Mouse (Mus musculus) forebrain, embryonic 11.5 days (tissue): ENCODE results near the gene Irs3. TPM values are rescaled to one million over a fixed set of nuclear protein-coding genes. Genes with fewer than 3 reads are reported as not detected.
A peak's percentile ranks its signal among the peaks of the same experiment; 100 is the strongest.

Experiments used
- ATAC-seq: fragments of 200-750 bp; cut with Nextera tagmentation; replicated peaks from 2 replicates; pipeline ENCODE4 v1.8.0; 2017; ENCODE audit warnings: moderate TSS enrichment; ENCODE audit not compliant: low FRiP score
- DNase-seq: peaks from one replicate; pipeline ENCODE4 v3.0.0-alpha.2; 2017; ENCODE audit warnings: low spot score
- H3K27ac ChIP-seq: fragments of 300-500 bp; sonication (generic); 2 replicates; pipeline ENCODE4 v1.5.1; 2014; ENCODE audit warnings: low read depth, low read length
- H3K27me3 ChIP-seq: fragments of 300-500 bp; sonication (generic); 2 replicates; pipeline ENCODE4 v1.6.1; 2014; ENCODE audit warnings: mild to moderate bottlenecking, low read length, mixed read lengths; ENCODE audit not compliant: control insufficient read depth, insufficient read depth
- H3K36me3 ChIP-seq: fragments of 300-500 bp; sonication (generic); 2 replicates; pipeline ENCODE4 v1.6.1; 2014; ENCODE audit warnings: mild to moderate bottlenecking, low read length, moderate library complexity, mixed read lengths; ENCODE audit not compliant: control insufficient read depth, insufficient read depth
- H3K4me1 ChIP-seq: fragments of 300-500 bp; sonication (generic); replicated peaks from 2 replicates; pipeline ENCODE4 v1.6.1; 2014; ENCODE audit warnings: low read length, mixed read lengths; ENCODE audit not compliant: control insufficient read depth, insufficient read depth
- H3K4me2 ChIP-seq: fragments of 300-500 bp; sonication (generic); 2 replicates; pipeline ENCODE4 v1.6.1; 2014; ENCODE audit warnings: low read depth, mild to moderate bottlenecking, low read length, moderate library complexity, mixed read lengths; ENCODE audit not compliant: severe bottlenecking
- H3K4me3 ChIP-seq: fragments of 300-500 bp; sonication (generic); 2 replicates; pipeline ENCODE4 v1.5.1; 2014; ENCODE audit warnings: low read depth, low read length
- H3K9ac ChIP-seq: fragments of 300-500 bp; sonication (generic); 2 replicates; pipeline ENCODE4 v1.6.1; 2014; ENCODE audit warnings: low read length
- H3K9me3 ChIP-seq: fragments of 300-500 bp; sonication (generic); 2 replicates; pipeline ENCODE4 v1.6.1; 2016; ENCODE audit warnings: low read length, mixed read lengths; ENCODE audit not compliant: control insufficient read depth
- WGBS: fragments of 180-500 bp; shearing (Covaris S2); extraction: QIAGEN DNeasy Blood & Tissue Kit; methylation state at CpG from one replicate; pipeline ENCODE4 v1.1.7; 2014; 5-methylcytosine and 5-hydroxymethylcytosine counted together
- polyA plus RNA-seq: library from polyadenylated mRNA; unstranded; fragments of >200 nt; fragmentation: Nextera tagmentation; extraction: Ambion mirVana; gene quantifications from 2 replicates; pipeline ENCODE4 v1.2.1, GENCODE M21; 2014

Irs3 gene
- polyA plus RNA-seq, 1 experiment from 2014 or later: 0.25 TPM

- H3K4me3 ChIP-seq: no peak overlapping the region
- no peaks in the 10 kb centered on the region for H3K9me3 ChIP-seq
- DNase-seq (no peak), ATAC-seq (no peak)
- no peak overlapping the region for H3K27ac ChIP-seq
- H3K27me3 ChIP-seq: peaks cover 10% of the 10 kb centered on the region
- peaks cover 12% of the 10 kb centered on the region for H3K36me3 ChIP-seq
- no peak overlapping the region for H3K4me2 ChIP-seq
- no peak overlapping the region for H3K9ac ChIP-seq
- 89% methylated on average over 7 of the region's 7 CpGs for WGBS
- no peaks in the 10 kb centered on the region for H3K4me1 ChIP-seq
These were observed 6.0 kb downstream of the Irs3 start for GRCm38 (mm10) chr5:137639472-137639871.

GRCm38 (mm10) chr5:137633397-137634084 lies 12.0 kb downstream of the Irs3 start:
- peaks cover 3% of the 10 kb centered on the region; the same call in 1 of the 2 replicates for H3K36me3 ChIP-seq
- peaks cover 14% of the 10 kb centered on the region for H3K4me1 ChIP-seq
- ATAC-seq (no peak), DNase-seq (no peak)
- H3K4me2 ChIP-seq: no peak overlapping the region
- H3K4me3 ChIP-seq: no peak overlapping the region
- H3K27ac ChIP-seq: no peak overlapping the region
- H3K9me3 ChIP-seq: no peaks in the 10 kb centered on the region
- H3K9ac ChIP-seq: no peak overlapping the region
- no peaks in the 10 kb centered on the region for H3K27me3 ChIP-seq
- 84% methylated on average over 12 of the region's 12 CpGs for WGBS

DNA sequence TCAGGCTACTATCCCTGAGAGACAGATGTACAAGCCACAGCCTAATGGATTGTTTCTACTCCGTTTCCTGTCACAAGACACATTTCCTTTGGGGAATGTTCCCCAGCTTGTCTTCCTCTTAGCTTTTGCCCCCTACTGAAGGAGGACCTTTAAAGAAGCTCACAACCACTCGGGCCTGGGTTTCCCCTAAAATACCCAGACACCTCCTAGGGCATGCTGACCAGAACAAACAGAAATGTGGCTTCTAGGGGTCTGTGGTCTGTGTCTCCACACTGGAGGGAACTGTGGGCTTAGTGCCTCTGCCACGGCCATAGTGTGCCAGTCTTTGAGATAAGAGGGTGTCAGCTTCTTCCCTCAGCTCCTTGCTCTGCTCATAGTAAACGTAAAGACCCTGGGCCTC lies 13.9 kb downstream of the Irs3 start:
- Histone ChIP-seq H3K9me3 (no peaks in the 10 kb centered on the region), H3K27ac (no peak overlapping the region), H3K4me2 (no peak overlapping the region), H3K4me3 (no peak overlapping the region), H3K36me3 (peaks cover 3% of the 10 kb centered on the region; the same call in 1 of the 2 replicates), H3K9ac (no peak overlapping the region), H3K27me3 (no peaks in the 10 kb centered on the region), H3K4me1 (peaks cover 14% of the 10 kb centered on the region)
- DNase-seq (no peak), ATAC-seq (no peak)
- 76% methylated on average over 4 of the region's 4 CpGs for WGBS

GRCm38 (mm10) chr5:137631171-137631570 lies 14.3 kb downstream of the Irs3 start:
- Histone ChIP-seq H3K4me2 (peak overlapping the region; percentile 86; the same call in 1 of the 2 replicates), H3K27me3 (no peaks in the 10 kb centered on the region), H3K27ac (no peak overlapping the region), H3K9me3 (no peaks in the 10 kb centered on the region), H3K4me3 (no peak overlapping the region), H3K9ac (no peak overlapping the region), H3K36me3 (peaks cover 3% of the 10 kb centered on the region; the same call in 1 of the 2 replicates), H3K4me1 (peaks cover 14% of the 10 kb centered on the region)
- ATAC-seq (no peak), DNase-seq (no peak)
- 82% methylated on average over 9 of the region's 9 CpGs for WGBS

DNA sequence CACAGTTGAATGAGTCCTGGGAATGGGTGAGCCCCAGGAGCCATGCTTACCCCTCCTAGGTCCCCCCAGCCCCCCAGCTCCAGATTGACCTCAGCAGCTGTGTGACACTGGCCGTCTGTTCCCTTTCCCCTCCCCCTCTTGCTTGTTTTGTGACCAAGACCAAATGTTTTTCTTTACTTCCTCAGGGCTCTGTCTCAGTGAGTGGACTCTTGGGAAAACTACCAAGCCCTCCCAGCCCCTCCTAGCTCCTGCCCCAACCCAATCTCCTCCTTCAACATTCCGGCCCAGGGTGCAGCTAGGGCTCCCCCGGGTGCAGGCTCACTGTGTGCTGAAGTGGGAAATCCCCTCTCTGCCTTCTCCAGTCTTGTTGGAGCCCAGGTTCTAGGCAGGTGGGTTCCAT lies 14.9 kb downstream of the Irs3 start:
- H3K4me3 ChIP-seq: no peak overlapping the region; the same call in 1 of the 2 replicates
- WGBS: 64% methylated on average over 3 of the region's 3 CpGs
- H3K9ac ChIP-seq: 0 out of 2 replicates have a peak overlapping the region, but pooled peaks have one; percentile 84
- H3K36me3 ChIP-seq: peaks cover 3% of the 10 kb centered on the region; the same call in 1 of the 2 replicates
- no peak overlapping the region for H3K27ac ChIP-seq
- no peaks in the 10 kb centered on the region for H3K27me3 ChIP-seq
- H3K4me1 ChIP-seq: peaks cover 14% of the 10 kb centered on the region
- ATAC-seq (no peak), DNase-seq (no peak)
- no peaks in the 10 kb centered on the region for H3K9me3 ChIP-seq
- H3K4me2 ChIP-seq: peak overlapping the region; percentile 86

DNA sequence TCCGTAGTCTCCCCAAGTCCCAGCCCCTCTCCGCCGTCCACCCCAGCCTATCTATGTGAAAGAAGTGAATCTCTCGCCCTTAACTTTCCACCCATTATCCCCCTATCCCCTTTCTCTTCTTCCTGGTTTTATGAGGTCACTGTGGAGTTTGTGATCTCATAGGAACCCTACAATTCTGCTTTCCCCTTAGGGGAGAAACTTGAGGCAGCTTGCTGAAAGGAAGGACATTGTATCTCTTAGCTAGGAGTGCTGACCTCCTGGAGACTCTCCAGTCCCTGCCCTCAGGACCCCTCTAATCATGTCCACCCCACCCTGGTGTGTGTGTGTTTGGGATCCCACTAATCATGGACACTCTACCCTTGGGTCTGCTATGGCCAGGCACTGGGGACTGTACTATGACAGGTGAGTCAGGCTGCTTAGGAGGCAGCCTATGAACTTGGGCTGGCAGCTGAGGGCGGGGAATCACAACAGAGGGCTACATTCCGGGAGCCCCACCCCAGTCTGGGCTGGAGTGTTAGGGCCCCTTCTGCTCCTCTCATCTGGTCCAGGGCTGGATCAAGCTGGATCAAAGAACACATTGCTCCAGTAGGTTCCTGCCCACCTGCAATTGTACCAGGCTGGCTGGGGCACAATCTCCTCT lies 15.5 kb downstream of the Irs3 start:
- peak overlapping the region; percentile 84 for H3K9ac ChIP-seq
- ATAC-seq: no peak
- 29% methylated on average over 6 of the region's 6 CpGs for WGBS
- DNase-seq: no peak
- H3K4me1 ChIP-seq: peaks cover 14% of the 10 kb centered on the region
- H3K4me2 ChIP-seq: peak overlapping the region; percentile 86
- peak overlapping the region; percentile 82 for H3K4me3 ChIP-seq
- no peaks in the 10 kb centered on the region for H3K36me3 ChIP-seq
- no peak overlapping the region for H3K27ac ChIP-seq
- no peaks in the 10 kb centered on the region for H3K9me3 ChIP-seq
- H3K27me3 ChIP-seq: no peaks in the 10 kb centered on the region

- H3K4me3 ChIP-seq: peak overlapping the region; percentile 82
- DNase-seq (no peak), ATAC-seq (peak; percentile 53)
- WGBS: under 1% methylated on average over 22 of the region's 23 CpGs
- H3K27ac ChIP-seq: peak overlapping the region; percentile 87
- H3K36me3 ChIP-seq: no peaks in the 10 kb centered on the region
- H3K4me1 ChIP-seq: peaks cover 14% of the 10 kb centered on the region
- H3K4me2 ChIP-seq: peak overlapping the region; percentile 86
- H3K9me3 ChIP-seq: no peaks in the 10 kb centered on the region
- H3K27me3 ChIP-seq: no peaks in the 10 kb centered on the region
- H3K9ac ChIP-seq: peak overlapping the region; percentile 84
These were observed 16.2 kb downstream of the Irs3 start for GRCm38 (mm10) chr5:137629306-137629721.

GRCm38 (mm10) chr5:137628498-137629305 lies 16.8 kb downstream of the Irs3 start, which contains the start of the genes Fbxo24, Lrch4 and Gm20605:
Fbxo24 (minus strand) TSS chr5:137629002.
Lrch4 (plus strand) TSS chr5:137629121.
Gm20605 (plus strand) TSS chr5:137629175.
- DNase-seq: peak; percentile 99
- Histone ChIP-seq H3K9me3 (no peaks in the 10 kb centered on the region), H3K36me3 (no peaks in the 10 kb centered on the region), H3K27me3 (no peaks in the 10 kb centered on the region), H3K4me3 (peak within 1 kb of the TSS; percentile 82), H3K9ac (peak within 1 kb of the TSS; percentile 84), H3K27ac (peak within 1 kb of the TSS; percentile 87), H3K4me2 (peak within 1 kb of the TSS; percentile 86), H3K4me1 (peaks cover 14% of the 10 kb centered on the region)
- under 1% methylated on average over 45 of the region's 46 CpGs for WGBS
- ATAC-seq: peak; percentile 98
